Mouse (Mus musculus) ES-E14 (cell line): Measurements from ENCODE around the gene Phrf1. TPM values are rescaled to one million over a fixed set of nuclear protein-coding genes. Genes with fewer than 3 reads are reported as not detected.

Experiments
- DNase-seq: peaks from one replicate; pipeline ENCODE4 v3.0.0-alpha.2; 2013; ENCODE audit warnings: low read depth, low spot score
- H3K27ac ChIP-seq: 2 replicates; pipeline ENCODE4 v1.5.1; 2012; ENCODE audit warnings: low read depth, mild to moderate bottlenecking, low read length, moderate library complexity, mixed read lengths; ENCODE audit not compliant: poor library complexity, insufficient read depth, severe bottlenecking
- H3K36me3 ChIP-seq: 2 replicates; pipeline ENCODE4 v1.6.1; 2012; ENCODE audit warnings: mild to moderate bottlenecking, low read length, moderate library complexity, mixed read lengths; ENCODE audit not compliant: control insufficient read depth, poor library complexity, insufficient read depth, severe bottlenecking
- H3K4me1 ChIP-seq, 2 experiments: fragments of 150-350 bp in 1 of 2; sonication (generic) in 1 of 2; 2 replicates each; pipeline ENCODE4 v1.6.1; 2012; ENCODE audit warnings: low read length in 2 of 2, mild to moderate bottlenecking in 1 of 2, mixed read lengths in 1 of 2; ENCODE audit not compliant: control insufficient read depth in 2 of 2, insufficient read depth in 2 of 2, poor library complexity in 1 of 2
- H3K4me3 ChIP-seq, 2 experiments: fragments of 150-350 bp in 1 of 2; sonication (generic) in 1 of 2; 2 replicates each; pipeline ENCODE4 v1.5.1; 2012; ENCODE audit warnings: low read length in 2 of 2, low read depth in 1 of 2, mild to moderate bottlenecking in 1 of 2, mixed read lengths in 1 of 2; ENCODE audit not compliant: insufficient read depth in 1 of 2, poor library complexity in 1 of 2, severe bottlenecking in 1 of 2
- H3K9ac ChIP-seq: 2 replicates; pipeline ENCODE4 v1.6.1; 2012; ENCODE audit warnings: low read depth, mild to moderate bottlenecking, low read length, mixed read lengths; ENCODE audit not compliant: poor library complexity, insufficient read depth, severe bottlenecking
- H3K9me3 ChIP-seq: fragments of 150-350 bp; sonication (generic); 2 replicates; pipeline ENCODE4 v1.6.1; 2012; ENCODE audit warnings: low read depth, mild to moderate bottlenecking, low read length; ENCODE audit not compliant: control insufficient read depth, insufficient read depth
- CHD2 ChIP-seq: IDR thresholded peaks from 2 replicates; pipeline ENCODE4 v1.6.1; 2014; ENCODE audit warnings: mild to moderate bottlenecking, low read depth, low read length, inconsistent platforms
- HCFC1 ChIP-seq: IDR thresholded peaks from 2 replicates; pipeline ENCODE4 v1.6.1; 2012; ENCODE audit warnings: low read length, inconsistent platforms, borderline replicate concordance; ENCODE audit not compliant: insufficient read depth
- MAFK ChIP-seq: IDR thresholded peaks from 2 replicates; pipeline ENCODE4 v1.6.1; 2014; ENCODE audit warnings: mild to moderate bottlenecking, low read depth, low read length, inconsistent platforms; ENCODE audit not compliant: insufficient read depth
- ZC3H11A ChIP-seq: IDR thresholded peaks from 2 replicates; pipeline ENCODE4 v1.6.1; 2012; ENCODE audit warnings: low read depth, mild to moderate bottlenecking, inconsistent platforms, low read length, borderline replicate concordance
- ZNF384 ChIP-seq: IDR thresholded peaks from 2 replicates; pipeline ENCODE4 v1.6.1; 2012; ENCODE audit warnings: low read depth, low read length, inconsistent platforms
- in situ Hi-C, 2 experiments: fragments of 600-800 bp; cut with MboI; formaldehyde crosslinking; loops; one replicate each; pipeline ENCODE4 v1.15.1; 2025; ENCODE audit warnings: low sequenced_read_pairs in 2 of 2, inconsistent platforms in 1 of 2; ENCODE audit not compliant: unreplicated experiment in 2 of 2
- total RNA-seq: library from RNA; depleted of rRNA; stranded (reverse); fragments of 300-350 nt; gene quantifications from 2 replicates; pipeline ENCODE4 v1.2.3, GENCODE M21; 2012

Gene Phrf1
- total RNA-seq, 1 experiment, result 101 TPM

DNA sequence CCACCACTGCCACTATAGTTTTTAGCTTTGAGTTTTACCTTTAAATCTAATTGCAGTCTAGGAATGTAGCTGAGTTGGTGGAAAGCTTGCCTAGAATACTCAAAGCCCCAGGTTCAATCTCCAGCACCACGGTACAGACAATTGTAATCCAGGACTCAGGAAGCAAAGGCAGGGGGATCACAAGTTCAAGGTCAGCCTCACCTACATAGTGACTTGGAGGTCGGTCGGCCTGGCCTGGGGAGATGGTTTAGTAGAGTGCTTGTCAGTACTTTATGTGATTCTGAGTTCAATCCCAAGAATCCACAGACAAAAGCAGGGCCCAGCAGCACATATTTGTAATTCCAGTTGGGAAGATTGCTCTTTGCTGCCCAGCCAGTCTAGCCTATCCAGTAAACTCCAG, 59.5 kb downstream of the Phrf1 start:
- no peak for TF ChIP-seq ZC3H11A
- no peak for TF ChIP-seq CHD2
- no peak for TF ChIP-seq ZNF384
- no peak for TF ChIP-seq MAFK
- no peak for TF ChIP-seq HCFC1
- H3K27ac ChIP-seq, result no peak overlapping the region
- H3K36me3 ChIP-seq, result no peaks in the 10 kb centered on the region
- no peak for DNase-seq
- H3K4me1 ChIP-seq, result peaks cover 2 to 3% of the 10 kb centered on the region in 2 experiments; a peak in 3 of 4 replicates
- no peaks in the 10 kb centered on the region for H3K9me3 ChIP-seq
- in situ Hi-C loops, result no loop called here
- H3K9ac ChIP-seq, result no peak overlapping the region
- no peak overlapping the region for H3K4me3 ChIP-seq

GRCm38 (mm10) chr7:141291921-141292582, 63.5 kb downstream of the Phrf1 start, which contains the start of gene Drd4:
Gene Drd4 (plus strand): TSS chr7:141292006.
- peaks cover 2 to 11% of the 10 kb centered on the region in 2 experiments; a peak in 3 of 4 replicates for H3K4me1 ChIP-seq
- no peak for DNase-seq
- H3K36me3 ChIP-seq, result 0 out of 2 replicates have a peak, but pooled peaks cover under 1% of the 10 kb centered on the region
- no peak within 1 kb of the TSS for H3K27ac ChIP-seq
- H3K4me3 ChIP-seq, result peak within 1 kb of the TSS; percentile 49 to 65
- in situ Hi-C loops, result no loop called here
- H3K9ac ChIP-seq, result peak within 1 kb of the TSS; percentile 20
- no peaks in the 10 kb centered on the region for H3K9me3 ChIP-seq
- TF ChIP-seq ZC3H11A (no peak), MAFK (no peak), HCFC1 (no peak), ZNF384 (no peak), CHD2 (no peak)

GRCm38 (mm10) chr7:141292583-141293388, 64.2 kb downstream of the Phrf1 start:
- peaks cover 2 to 11% of the 10 kb centered on the region in 2 experiments; a peak in 3 of 4 replicates for H3K4me1 ChIP-seq
- no peak overlapping the region; a peak in 1 of 4 replicates for H3K4me3 ChIP-seq
- no peak overlapping the region; the same call in 1 of the 2 replicates for H3K9ac ChIP-seq
- H3K27ac ChIP-seq, result no peak overlapping the region
- no peak for TF ChIP-seq CHD2
- TF ChIP-seq ZNF384, result no peak
- TF ChIP-seq MAFK, result no peak
- no peak for TF ChIP-seq HCFC1
- no peak for TF ChIP-seq ZC3H11A
- no peaks in the 10 kb centered on the region for H3K9me3 ChIP-seq
- in situ Hi-C loops, result no loop called here
- peaks cover 5% of the 10 kb centered on the region; the same call in 1 of the 2 replicates for H3K36me3 ChIP-seq
- no peak for DNase-seq

DNA sequence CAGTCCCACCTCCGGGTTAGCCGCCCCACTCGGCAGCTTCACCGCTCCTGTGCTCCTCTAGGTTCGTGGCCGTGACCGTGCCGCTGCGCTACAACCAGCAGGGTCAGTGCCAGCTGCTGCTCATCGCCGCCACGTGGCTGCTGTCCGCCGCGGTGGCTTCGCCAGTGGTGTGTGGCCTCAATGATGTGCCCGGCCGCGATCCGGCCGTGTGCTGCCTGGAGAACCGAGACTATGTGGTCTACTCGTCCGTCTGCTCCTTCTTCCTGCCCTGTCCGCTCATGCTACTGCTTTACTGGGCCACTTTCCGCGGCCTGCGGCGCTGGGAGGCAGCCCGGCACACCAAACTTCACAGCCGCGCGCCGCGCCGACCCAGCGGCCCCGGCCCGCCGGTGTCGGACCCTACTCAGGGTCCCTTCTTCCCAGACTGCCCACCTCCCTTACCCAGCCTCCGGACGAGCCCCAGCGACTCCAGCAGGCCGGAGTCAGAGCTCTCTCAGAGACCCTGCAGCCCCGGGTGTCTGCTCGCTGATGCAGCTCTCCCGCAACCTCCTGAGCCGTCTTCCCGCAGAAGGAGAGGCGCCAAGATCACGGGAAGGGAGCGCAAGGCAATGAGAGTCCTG, 65.4 kb downstream of the Phrf1 start:
- H3K27ac ChIP-seq, result no peak overlapping the region

More for the DNA sequence above, 65.4 kb downstream of the Phrf1 start:
- Histone ChIP-seq H3K9me3 (no peaks in the 10 kb centered on the region), H3K36me3 (peaks cover 5% of the 10 kb centered on the region; the same call in 1 of the 2 replicates), H3K9ac (peak overlapping the region; percentile 55), H3K4me1 (peaks cover 0 to 11% of the 10 kb centered on the region in 2 experiments; a peak in 1 of 4 replicates), H3K4me3 (peak overlapping the region; percentile 14 to 62)
- no peak for DNase-seq
- in situ Hi-C loops, result no loop called here
- TF ChIP-seq ZC3H11A (no peak), ZNF384 (no peak), HCFC1 (no peak), MAFK (no peak), CHD2 (no peak)
